Mouse (Mus musculus): ENCODE measurements around the gene Anapc11. TPM values are rescaled to one million over a fixed set of nuclear protein-coding genes. Genes with fewer than 3 reads are reported as not detected.
A peak's percentile ranks its signal among the peaks of the same experiment; 100 is the strongest.

The Anapc11 gene
- total and polyA plus RNA-seq, 2 experiments from 2014 or later: 58.4 to 193 TPM

GRCm38 (mm10) chr11:120608241-120609034 lies 10.2 kb downstream of the Anapc11 start, which contains the start of gene Npb:
Gene Npb (plus strand): TSS chr11:120608477.
- Histone ChIP-seq H3K4me1 (ENCODE audit: insufficient read depth, low read length) (no peaks in the 10 kb centered on the region), H3K27me3 (ENCODE audit: insufficient read depth, low read length) (no peaks in the 10 kb centered on the region), H3K36me3 (ENCODE audit: insufficient read depth, low read length) (peaks cover 59% of the 10 kb centered on the region), H3K9me3 (ENCODE audit: low read length) (no peaks in the 10 kb centered on the region), H3K4me3 (ENCODE audit: low read depth, low read length) (no peak within 1 kb of the TSS), H3K27ac (ENCODE audit: low read depth, low read length) (no peak within 1 kb of the TSS), H3K9ac (replicated peaks; ENCODE audit: low read length, poor library complexity, severe bottlenecking) (0 out of 2 replicates have a peak within 1 kb of the TSS, but pooled peaks have one; percentile 33), H3K4me2 (ENCODE audit: low read depth, low read length, poor library complexity, severe bottlenecking) (peak within 1 kb of the TSS; percentile 33)
- WGBS: 9% methylated on average over 45 of the region's 45 CpGs
- no peak for DNase-seq (ENCODE audit: low spot score)
- TF ChIP-seq CTCF (IDR thresholded peaks at IDR 0.05): no peak
- no peak for ATAC-seq (ENCODE audit: low FRiP score)

- no peak for DNase-seq (ENCODE audit: low spot score)
- peaks cover 59% of the 10 kb centered on the region for H3K36me3 ChIP-seq (ENCODE audit: insufficient read depth, low read length)
- H3K4me3 ChIP-seq (ENCODE audit: low read depth, low read length): no peak overlapping the region
- ATAC-seq (ENCODE audit: low FRiP score): no peak
- H3K27me3 ChIP-seq (ENCODE audit: insufficient read depth, low read length): no peaks in the 10 kb centered on the region
- no peak overlapping the region for H3K27ac ChIP-seq (ENCODE audit: low read depth, low read length)
- H3K4me2 ChIP-seq (ENCODE audit: low read depth, low read length, poor library complexity, severe bottlenecking): no peak overlapping the region
- 38% methylated on average over 7 of the region's 8 CpGs for WGBS
- no peak for TF ChIP-seq CTCF (IDR thresholded peaks at IDR 0.05)
- no peak overlapping the region for H3K9ac ChIP-seq (replicated peaks; ENCODE audit: low read length, poor library complexity, severe bottlenecking)
- no peaks in the 10 kb centered on the region for H3K9me3 ChIP-seq (ENCODE audit: low read length)
- H3K4me1 ChIP-seq (ENCODE audit: insufficient read depth, low read length): no peaks in the 10 kb centered on the region
Observed at GRCm38 (mm10) chr11:120609250-120609649, 11.0 kb downstream of the Anapc11 start.

GRCm38 (mm10) chr11:120610477-120611046 lies 12.3 kb downstream of the Anapc11 start:
- Histone ChIP-seq H3K27ac (ENCODE audit: low read depth, low read length) (no peak overlapping the region), H3K27me3 (ENCODE audit: insufficient read depth, low read length) (no peaks in the 10 kb centered on the region), H3K9me3 (ENCODE audit: low read length) (no peaks in the 10 kb centered on the region), H3K9ac (replicated peaks; ENCODE audit: low read length, poor library complexity, severe bottlenecking) (no peak overlapping the region), H3K36me3 (ENCODE audit: insufficient read depth, low read length) (peaks cover 47% of the 10 kb centered on the region), H3K4me1 (ENCODE audit: insufficient read depth, low read length) (no peaks in the 10 kb centered on the region), H3K4me3 (ENCODE audit: low read depth, low read length) (no peak overlapping the region), H3K4me2 (ENCODE audit: low read depth, low read length, poor library complexity, severe bottlenecking) (no peak overlapping the region)
- no peak for ATAC-seq (ENCODE audit: low FRiP score)
- 79% methylated on average over 9 of the region's 9 CpGs for WGBS
- TF ChIP-seq CTCF (IDR thresholded peaks at IDR 0.05): no peak
- DNase-seq (ENCODE audit: low spot score): no peak

GRCm38 (mm10) chr11:120612763-120613162 lies 14.5 kb downstream of the Anapc11 start:
- Histone ChIP-seq H3K9ac (replicated peaks; ENCODE audit: low read length, poor library complexity, severe bottlenecking) (no peak overlapping the region), H3K4me3 (ENCODE audit: low read depth, low read length) (no peak overlapping the region), H3K27ac (ENCODE audit: low read depth, low read length) (no peak overlapping the region), H3K9me3 (ENCODE audit: low read length) (no peaks in the 10 kb centered on the region), H3K27me3 (ENCODE audit: insufficient read depth, low read length) (no peaks in the 10 kb centered on the region), H3K36me3 (ENCODE audit: insufficient read depth, low read length) (peaks cover 37% of the 10 kb centered on the region), H3K4me1 (ENCODE audit: insufficient read depth, low read length) (peaks cover 8% of the 10 kb centered on the region; the same call in 1 of the 2 replicates), H3K4me2 (ENCODE audit: low read depth, low read length, poor library complexity, severe bottlenecking) (no peak overlapping the region)
- ATAC-seq (ENCODE audit: low FRiP score) (peak; percentile 35; the same call in 1 of the 2 replicates), DNase-seq (ENCODE audit: low spot score) (peak; percentile 78)
- peak; percentile 83 for TF ChIP-seq CTCF (IDR thresholded peaks at IDR 0.05)
- 49% methylated on average over 6 of the region's 6 CpGs for WGBS

GRCm38 (mm10) chr11:120613481-120613972 lies 15.3 kb downstream of the Anapc11 start:
- 93% methylated on average over 10 of the region's 10 CpGs for WGBS
- H3K27me3 ChIP-seq (ENCODE audit: insufficient read depth, low read length): no peaks in the 10 kb centered on the region
- H3K9me3 ChIP-seq (ENCODE audit: low read length): no peaks in the 10 kb centered on the region
- peaks cover 8% of the 10 kb centered on the region; the same call in 1 of the 2 replicates for H3K4me1 ChIP-seq (ENCODE audit: insufficient read depth, low read length)
- H3K36me3 ChIP-seq (ENCODE audit: insufficient read depth, low read length): peaks cover 40% of the 10 kb centered on the region
- H3K27ac ChIP-seq (ENCODE audit: low read depth, low read length): no peak overlapping the region
- no peak overlapping the region for H3K9ac ChIP-seq (replicated peaks; ENCODE audit: low read length, poor library complexity, severe bottlenecking)
- ATAC-seq (ENCODE audit: low FRiP score): no peak
- no peak for TF ChIP-seq CTCF (IDR thresholded peaks at IDR 0.05)
- no peak overlapping the region for H3K4me3 ChIP-seq (ENCODE audit: low read depth, low read length)
- no peak for DNase-seq (ENCODE audit: low spot score)
- no peak overlapping the region for H3K4me2 ChIP-seq (ENCODE audit: low read depth, low read length, poor library complexity, severe bottlenecking)

GRCm38 (mm10) chr11:120613976-120614375 lies 15.8 kb downstream of the Anapc11 start:
- no peak overlapping the region for H3K4me2 ChIP-seq (ENCODE audit: low read depth, low read length, poor library complexity, severe bottlenecking)
- H3K27ac ChIP-seq (ENCODE audit: low read depth, low read length): no peak overlapping the region
- H3K4me1 ChIP-seq (ENCODE audit: insufficient read depth, low read length): peaks cover 8% of the 10 kb centered on the region; the same call in 1 of the 2 replicates
- no peak for ATAC-seq (ENCODE audit: low FRiP score)
- H3K36me3 ChIP-seq (ENCODE audit: insufficient read depth, low read length): peaks cover 45% of the 10 kb centered on the region
- no peak for TF ChIP-seq CTCF (IDR thresholded peaks at IDR 0.05)
- H3K9me3 ChIP-seq (ENCODE audit: low read length): no peaks in the 10 kb centered on the region
- DNase-seq (ENCODE audit: low spot score): no peak
- H3K4me3 ChIP-seq (ENCODE audit: low read depth, low read length): no peak overlapping the region
- WGBS: 85% methylated on average over 8 of the region's 8 CpGs
- no peaks in the 10 kb centered on the region for H3K27me3 ChIP-seq (ENCODE audit: insufficient read depth, low read length)
- no peak overlapping the region for H3K9ac ChIP-seq (replicated peaks; ENCODE audit: low read length, poor library complexity, severe bottlenecking)
